Mouse (Mus musculus): ENCODE results near the gene B830017H08Rik. TPM values are rescaled to one million over a fixed set of nuclear protein-coding genes. Genes with fewer than 3 reads are reported as not detected.

B830017H08Rik gene
- polyA plus RNA-seq, 1 experiment: not detected

DNA sequence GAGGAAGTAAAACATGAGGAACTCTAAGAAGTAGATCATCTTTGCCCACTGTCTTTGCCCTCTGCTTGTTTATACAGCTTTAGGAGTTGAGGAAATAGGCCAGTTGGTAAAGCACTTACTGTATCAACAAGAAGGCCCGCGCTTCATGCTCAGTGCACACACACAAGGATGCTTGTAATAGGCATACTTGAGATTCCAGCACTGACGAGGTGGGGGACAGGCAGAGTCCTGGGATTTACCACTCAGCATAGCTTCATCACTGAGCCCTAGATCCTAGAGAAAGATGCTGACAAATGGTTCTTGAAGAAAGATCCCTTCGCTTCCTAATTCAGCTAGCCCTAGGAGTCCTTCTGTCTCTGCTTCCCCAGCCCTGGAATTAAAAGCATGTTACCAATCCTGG lies 19.7 kb upstream of the B830017H08Rik start:
- Histone ChIP-seq H3K27me3 (ENCODE audit: control insufficient read depth, insufficient read depth, insufficient read length) (no peaks in the 10 kb centered on the region), H3K36me3 (ENCODE audit: control insufficient read depth, insufficient read depth) (peaks cover 5% of the 10 kb centered on the region), H3K4me3 (ENCODE audit: insufficient read depth, poor library complexity, severe bottlenecking) (no peak overlapping the region), H3K79me2 (ENCODE audit: control insufficient read depth, insufficient read depth) (no peaks in the 10 kb centered on the region), H3K79me3 (ENCODE audit: low read depth) (no peaks in the 10 kb centered on the region), H3ac (ENCODE audit: control insufficient read depth, insufficient read length, low read depth) (no peak overlapping the region)
- TF ChIP-seq MYOD1 (IDR thresholded peaks at IDR 0.05; ENCODE audit: control insufficient read depth, insufficient read length, low read depth): no peak
- no peak for TF ChIP-seq MYOG (IDR thresholded peaks at IDR 0.05; ENCODE audit: control insufficient read depth, extremely low read depth, insufficient read length)
- no peak for TF ChIP-seq CTCF (IDR thresholded peaks at IDR 0.05; ENCODE audit: control insufficient read depth, insufficient read depth, insufficient read length)

DNA sequence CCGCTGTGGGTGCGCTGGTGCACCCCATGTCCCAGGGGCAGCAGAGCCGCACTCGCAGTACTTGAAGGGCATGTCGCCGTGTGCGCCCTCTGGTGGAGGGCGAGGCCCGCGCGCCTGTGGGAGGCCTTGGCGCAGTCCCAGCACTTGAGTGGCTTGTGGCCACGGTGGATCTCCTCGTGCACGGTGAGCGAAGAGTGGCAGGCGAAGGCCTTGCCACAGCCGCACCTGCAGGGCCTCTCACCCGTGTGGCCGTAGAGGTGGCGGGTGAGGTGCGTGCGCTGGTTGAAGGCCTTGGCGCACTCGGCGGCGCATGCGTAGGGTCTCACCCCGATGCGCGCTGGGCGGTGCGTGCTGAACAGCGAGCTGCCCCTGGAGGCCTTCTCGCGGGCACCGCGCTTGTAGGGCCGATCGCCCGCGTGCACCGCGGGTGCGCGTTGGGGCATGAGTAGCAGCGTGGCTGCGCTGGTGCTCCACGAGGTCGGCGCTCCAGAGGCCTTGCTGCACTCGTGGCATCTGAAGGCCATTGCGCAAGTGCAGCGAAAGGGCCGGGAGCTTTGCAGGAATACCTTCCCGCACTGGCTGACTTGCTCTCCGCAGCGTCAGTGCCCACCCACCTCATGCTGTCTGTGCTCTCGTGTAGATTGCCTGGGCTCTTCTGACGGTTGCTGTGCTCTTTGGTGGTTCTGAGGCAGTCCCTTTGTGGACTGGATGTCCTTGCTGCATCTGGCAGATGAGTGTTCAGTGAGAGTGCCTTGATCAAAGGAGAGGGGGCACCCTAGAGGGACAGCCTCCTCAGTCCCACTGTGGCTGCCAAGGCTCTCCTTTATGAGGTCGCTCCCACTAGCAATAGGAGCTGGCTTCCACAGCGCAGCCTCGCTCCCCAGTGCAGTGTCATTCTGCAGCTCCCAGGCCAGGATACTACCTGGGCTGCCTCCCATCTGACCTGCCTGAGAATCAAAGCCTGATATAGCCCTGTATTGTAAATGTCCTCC lies 17.2 kb upstream of the B830017H08Rik start:
- no peaks in the 10 kb centered on the region for H3K27me3 ChIP-seq (ENCODE audit: control insufficient read depth, insufficient read depth, insufficient read length)
- TF ChIP-seq CTCF (IDR thresholded peaks at IDR 0.05; ENCODE audit: control insufficient read depth, insufficient read depth, insufficient read length): peak; percentile 99
- no peak for TF ChIP-seq FOSL1 (IDR thresholded peaks at IDR 0.05; ENCODE audit: insufficient read depth, low read length, poor library complexity, severe bottlenecking)
- TF ChIP-seq CEBPB (IDR thresholded peaks at IDR 0.05; ENCODE audit: low read depth): peak; percentile 68
- no peak for TF ChIP-seq USF1 (IDR thresholded peaks at IDR 0.05; ENCODE audit: low read depth)
- TF ChIP-seq MAX (IDR thresholded peaks at IDR 0.05): peak; percentile 28

DNA sequence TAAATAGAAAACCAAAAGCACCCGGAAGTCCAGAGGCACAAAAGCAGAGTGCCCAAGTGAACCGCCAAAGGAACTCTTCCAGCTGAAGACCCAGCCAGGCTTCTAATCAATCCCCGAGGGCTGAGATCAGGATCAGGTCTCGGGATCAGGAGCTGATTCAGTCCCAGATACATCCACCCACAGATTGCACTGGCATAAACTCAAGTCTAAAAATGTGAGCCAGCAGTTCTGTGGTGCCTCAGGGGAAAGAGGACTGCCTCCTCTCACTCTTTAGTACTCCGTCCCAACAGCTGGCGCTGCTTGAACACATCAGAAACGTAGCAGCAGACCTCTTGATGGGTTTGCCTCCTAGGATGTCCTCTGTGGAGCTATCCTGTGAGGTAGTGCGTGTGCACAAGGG lies 16.4 kb upstream of the B830017H08Rik start:
- Histone ChIP-seq H3K79me2 (ENCODE audit: control insufficient read depth, insufficient read depth) (no peaks in the 10 kb centered on the region), H3K4me3 (ENCODE audit: insufficient read depth, poor library complexity, severe bottlenecking) (no peak overlapping the region), H3ac (ENCODE audit: control insufficient read depth, insufficient read length, low read depth) (no peak overlapping the region), H3K36me3 (ENCODE audit: control insufficient read depth, insufficient read depth) (no peaks in the 10 kb centered on the region), H3K79me3 (ENCODE audit: low read depth) (no peaks in the 10 kb centered on the region), H3K27me3 (ENCODE audit: control insufficient read depth, insufficient read depth, insufficient read length) (no peaks in the 10 kb centered on the region)
- no peak for TF ChIP-seq CEBPB (IDR thresholded peaks at IDR 0.05; ENCODE audit: low read depth)
- no peak for TF ChIP-seq MAX (IDR thresholded peaks at IDR 0.05)
- TF ChIP-seq MYOG (IDR thresholded peaks at IDR 0.05; ENCODE audit: control insufficient read depth, extremely low read depth, insufficient read length): no peak
- no peak for TF ChIP-seq USF1 (IDR thresholded peaks at IDR 0.05; ENCODE audit: low read depth)
- TF ChIP-seq MYOD1 (IDR thresholded peaks at IDR 0.05; ENCODE audit: control insufficient read depth, insufficient read length, low read depth): no peak
- TF ChIP-seq FOSL1 (IDR thresholded peaks at IDR 0.05; ENCODE audit: insufficient read depth, low read length, poor library complexity, severe bottlenecking): no peak
- TF ChIP-seq CTCF (IDR thresholded peaks at IDR 0.05; ENCODE audit: control insufficient read depth, insufficient read depth, insufficient read length): no peak

More for the DNA sequence above, 17.2 kb upstream of the B830017H08Rik start:
- no peaks in the 10 kb centered on the region for H3K79me2 ChIP-seq (ENCODE audit: control insufficient read depth, insufficient read depth)
- H3ac ChIP-seq (ENCODE audit: control insufficient read depth, insufficient read length, low read depth): peak overlapping the region; percentile 13
- H3K36me3 ChIP-seq (ENCODE audit: control insufficient read depth, insufficient read depth): no peaks in the 10 kb centered on the region
- no peaks in the 10 kb centered on the region for H3K79me3 ChIP-seq (ENCODE audit: low read depth)
- no peak overlapping the region for H3K4me3 ChIP-seq (ENCODE audit: insufficient read depth, poor library complexity, severe bottlenecking)

DNA sequence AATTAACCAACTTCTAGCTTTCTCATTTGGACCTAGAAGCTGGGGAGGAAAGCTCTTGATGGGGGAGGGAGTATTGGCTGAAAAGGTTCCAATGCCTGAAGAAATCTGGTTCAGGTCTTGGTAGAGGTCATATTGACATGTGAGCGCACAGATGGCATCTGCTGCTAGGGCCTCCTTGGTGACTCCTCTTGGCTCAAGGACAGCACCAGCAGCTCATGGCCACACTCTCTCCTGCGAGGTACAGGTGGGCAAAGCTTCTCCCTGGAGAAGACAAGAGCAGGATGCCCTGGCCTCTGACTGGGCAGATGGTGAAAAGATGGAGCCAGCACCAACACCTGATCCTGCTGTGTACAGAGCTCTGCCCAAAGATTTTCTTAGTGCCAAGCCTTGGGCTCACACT lies 6.4 kb upstream of the B830017H08Rik start:
- Histone ChIP-seq H3K4me3 (ENCODE audit: insufficient read depth, poor library complexity, severe bottlenecking) (no peak overlapping the region), H3K79me3 (ENCODE audit: low read depth) (no peaks in the 10 kb centered on the region), H3K36me3 (ENCODE audit: control insufficient read depth, insufficient read depth) (no peaks in the 10 kb centered on the region), H3ac (ENCODE audit: control insufficient read depth, insufficient read length, low read depth) (no peak overlapping the region), H3K27me3 (ENCODE audit: control insufficient read depth, insufficient read depth, insufficient read length) (peaks cover 40% of the 10 kb centered on the region), H3K79me2 (ENCODE audit: control insufficient read depth, insufficient read depth) (no peaks in the 10 kb centered on the region)
- TF ChIP-seq MYOD1 (IDR thresholded peaks at IDR 0.05; ENCODE audit: control insufficient read depth, insufficient read length, low read depth): no peak
- no peak for TF ChIP-seq CEBPB (IDR thresholded peaks at IDR 0.05; ENCODE audit: low read depth)
- no peak for TF ChIP-seq USF1 (IDR thresholded peaks at IDR 0.05; ENCODE audit: low read depth)
- no peak for TF ChIP-seq FOSL1 (IDR thresholded peaks at IDR 0.05; ENCODE audit: insufficient read depth, low read length, poor library complexity, severe bottlenecking)
- TF ChIP-seq MYOG (IDR thresholded peaks at IDR 0.05; ENCODE audit: control insufficient read depth, extremely low read depth, insufficient read length): no peak
- TF ChIP-seq MAX (IDR thresholded peaks at IDR 0.05): no peak
- TF ChIP-seq CTCF (IDR thresholded peaks at IDR 0.05; ENCODE audit: control insufficient read depth, insufficient read depth, insufficient read length): no peak

DNA sequence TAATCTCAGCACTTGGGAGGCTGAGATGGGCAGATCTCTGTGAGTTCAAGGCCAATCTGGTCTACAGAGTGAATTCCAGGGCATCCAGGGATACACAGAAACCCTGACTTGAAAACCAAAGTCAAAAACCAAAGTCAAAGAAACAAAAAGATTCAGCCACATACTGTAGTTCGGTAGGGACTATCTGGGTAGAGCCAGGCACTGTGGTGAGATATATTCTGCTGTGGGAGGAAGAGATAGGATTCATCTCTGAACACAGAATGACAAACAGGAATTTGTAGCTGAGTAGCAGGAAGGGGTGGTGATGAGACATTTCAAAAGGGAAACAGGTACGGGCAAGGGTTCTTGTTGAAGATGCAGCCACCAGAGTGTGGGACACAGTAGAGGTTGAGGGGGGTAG lies 4.7 kb upstream of the B830017H08Rik start:
- Histone ChIP-seq H3K36me3 (ENCODE audit: control insufficient read depth, insufficient read depth) (no peaks in the 10 kb centered on the region), H3K79me3 (ENCODE audit: low read depth) (no peaks in the 10 kb centered on the region), H3ac (ENCODE audit: control insufficient read depth, insufficient read length, low read depth) (no peak overlapping the region), H3K27me3 (ENCODE audit: control insufficient read depth, insufficient read depth, insufficient read length) (peaks cover 57% of the 10 kb centered on the region), H3K79me2 (ENCODE audit: control insufficient read depth, insufficient read depth) (no peaks in the 10 kb centered on the region), H3K4me3 (ENCODE audit: insufficient read depth, poor library complexity, severe bottlenecking) (no peak overlapping the region)
- no peak for TF ChIP-seq MAX (IDR thresholded peaks at IDR 0.05)
- TF ChIP-seq CEBPB (IDR thresholded peaks at IDR 0.05; ENCODE audit: low read depth): no peak
- TF ChIP-seq USF1 (IDR thresholded peaks at IDR 0.05; ENCODE audit: low read depth): no peak
- no peak for TF ChIP-seq MYOG (IDR thresholded peaks at IDR 0.05; ENCODE audit: control insufficient read depth, extremely low read depth, insufficient read length)
- no peak for TF ChIP-seq FOSL1 (IDR thresholded peaks at IDR 0.05; ENCODE audit: insufficient read depth, low read length, poor library complexity, severe bottlenecking)
- TF ChIP-seq CTCF (IDR thresholded peaks at IDR 0.05; ENCODE audit: control insufficient read depth, insufficient read depth, insufficient read length): no peak
- TF ChIP-seq MYOD1 (IDR thresholded peaks at IDR 0.05; ENCODE audit: control insufficient read depth, insufficient read length, low read depth): no peak
